7 mouse cellular contexts compared by ENCODE assay signal in the genomic region with DNA sequence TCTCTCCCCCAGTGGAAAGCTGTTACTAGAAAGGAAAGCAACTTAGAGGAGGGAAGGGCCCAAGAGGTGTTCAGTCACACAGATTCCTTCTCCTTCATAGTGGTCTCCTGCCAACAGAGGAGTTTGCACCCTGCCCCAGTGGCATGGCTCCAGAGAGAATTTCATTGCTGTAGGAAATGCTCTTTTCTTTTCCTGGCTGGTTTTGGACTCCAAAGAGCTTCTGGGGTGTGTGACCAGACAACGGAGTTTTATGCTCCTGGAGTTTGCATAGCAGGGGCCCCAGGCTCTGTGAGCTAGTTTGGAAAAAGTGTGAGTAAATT. TPM values are rescaled to one million over a fixed set of nuclear protein-coding genes. Genes with fewer than 3 reads are reported as not detected.
A peak's percentile ranks its signal among the peaks of the same experiment; 100 is the strongest.
DNase-seq lines count a peak whose midpoint lies in the region; ATAC-seq lines count a peak whose summit lies in the region.

No protein-coding gene starts in this region.

- H3K36me3 ChIP-seq in forebrain, embryonic 12.5 days (replicated peaks) = no peaks in the 10 kb centered on the region
- H3K36me3 ChIP-seq in hindbrain, embryonic 15.5 days = no peaks in the 10 kb centered on the region
- no peaks in the 10 kb centered on the region for H3K36me3 ChIP-seq in lung, embryonic 15.5 days

- H3K27ac ChIP-seq in forebrain, embryonic 12.5 days = peak overlapping the region; percentile 36; the same call in 1 of the 2 replicates
- H3K27ac ChIP-seq in hindbrain, embryonic 15.5 days (replicated peaks) = no peak overlapping the region
- peak overlapping the region; percentile 80 for H3K27ac ChIP-seq in lung, embryonic 15.5 days

- peak overlapping the region; percentile 74 for H3K9ac ChIP-seq in forebrain, embryonic 12.5 days
- no peak overlapping the region for H3K9ac ChIP-seq in hindbrain, embryonic 15.5 days
- peak overlapping the region; percentile 68 for H3K9ac ChIP-seq in lung, embryonic 15.5 days

- H3K4me1 ChIP-seq in forebrain, embryonic 12.5 days = peaks cover 10% of the 10 kb centered on the region
- H3K4me1 ChIP-seq in hindbrain, embryonic 15.5 days (replicated peaks) = peaks cover 6% of the 10 kb centered on the region
- H3K4me1 ChIP-seq in lung, embryonic 15.5 days = peaks cover 13% of the 10 kb centered on the region; the same call in 1 of the 2 replicates

- peak overlapping the region; percentile 75 for H3K4me3 ChIP-seq in forebrain, embryonic 12.5 days (replicated peaks)
- H3K4me3 ChIP-seq in hindbrain, embryonic 15.5 days = peak overlapping the region; percentile 60
- H3K4me3 ChIP-seq in lung, embryonic 15.5 days = peak overlapping the region; percentile 79

- H3K9me3 ChIP-seq in forebrain, embryonic 12.5 days = no peaks in the 10 kb centered on the region
- H3K9me3 ChIP-seq in hindbrain, embryonic 15.5 days = no peaks in the 10 kb centered on the region
- no peaks in the 10 kb centered on the region for H3K9me3 ChIP-seq in lung, embryonic 15.5 days

- 4% methylated on average over 1 of the region's 1 CpGs for WGBS in forebrain, embryonic 12.5 days
- 9% methylated on average over 1 of the region's 1 CpGs for WGBS in hindbrain, embryonic 15.5 days
- 0% methylated on average over 1 of the region's 1 CpGs for WGBS in lung, embryonic 15.5 days

- H3K4me2 ChIP-seq in forebrain, embryonic 12.5 days = peak overlapping the region; percentile 65
- H3K4me2 ChIP-seq in hindbrain, embryonic 15.5 days = peak overlapping the region; percentile 80
- H3K4me2 ChIP-seq in lung, embryonic 15.5 days = peak overlapping the region; percentile 90

- peak; percentile 2 for DNase-seq in ovary, postnatal 36 days (ENCODE audit: low spot score)
- no peak for DNase-seq in ovary, postnatal 10 days (ENCODE audit: low spot score)
- DNase-seq in c-Kit-positive CD71-positive TER-119-positive erythroid progenitor cells, embryonic 14.5 days (ENCODE audit: low spot score) = no peak
- no peak for DNase-seq in right cerebral cortex, adult 18-20 months

- no peak for ATAC-seq in forebrain, embryonic 12.5 days (ENCODE audit: low FRiP score)
- no peak for ATAC-seq in hindbrain, embryonic 15.5 days (ENCODE audit: low FRiP score, low read depth)
- ATAC-seq in lung, embryonic 15.5 days (ENCODE audit: borderline replicate concordance, extremely low read depth, low FRiP score, low TSS enrichment) = no peak

- H3K27me3 ChIP-seq in forebrain, embryonic 12.5 days = no peaks in the 10 kb centered on the region
- H3K27me3 ChIP-seq in hindbrain, embryonic 15.5 days = no peaks in the 10 kb centered on the region
- no peaks in the 10 kb centered on the region for H3K27me3 ChIP-seq in lung, embryonic 15.5 days

RNA-seq across cellular contexts. Expression of gene Vegfc, which starts 0.7 kb away (rescaled TPM):
- 3.6 and 6.5 TPM in 2 replicates for polyA plus RNA-seq in forebrain, embryonic 12.5 days (2016; fragmentation: Nextera tagmentation; extraction: Ambion mirVana)
- 5.1 and 5.7 TPM in 2 replicates for polyA plus RNA-seq in hindbrain, embryonic 15.5 days (2015; fragmentation: Nextera tagmentation; extraction: Ambion mirVana)
- polyA plus RNA-seq in lung, embryonic 15.5 days (2015; fragmentation: Nextera tagmentation; extraction: Ambion mirVana) = 11.7 and 12.7 TPM in 2 replicates
